Mouse (Mus musculus) hematopoietic stem cell, adult 5-6 weeks (primary cell): ENCODE measurements around the gene Wdr72. TPM values are rescaled to one million over a fixed set of nuclear protein-coding genes. Genes with fewer than 3 reads are reported as not detected.

ENCODE experiments used
- ATAC-seq, 2 experiments: fragments of 125-278 bp in 1 of 2; replicated peaks in 1 of 2; 2 replicates each; pipeline ENCODE4 v1.8.0; 2016 to 2017; ENCODE audit warnings: inconsistent platforms in 2 of 2, mild to moderate bottlenecking in 2 of 2, moderate number of reproducible peaks in 2 of 2, low read depth in 1 of 2, moderate TSS enrichment in 1 of 2; ENCODE audit not compliant: low FRiP score in 2 of 2, poor library complexity in 2 of 2, severe bottlenecking in 2 of 2, insufficient read depth in 1 of 2, low TSS enrichment in 1 of 2
- total RNA-seq: library from RNA; stranded (forward); fragments of 172-1452, 232-1000 nt; gene quantifications from 2 replicates; pipeline ENCODE4 v1.2.3, GENCODE M21; 2017

Gene Wdr72
- total RNA-seq, 1 experiment from 2014 or later, result not detected

GRCm38 (mm10) chr9:74330706-74331495 is 220.7 kb downstream of the Wdr72 start:
- no peak for ATAC-seq

DNA sequence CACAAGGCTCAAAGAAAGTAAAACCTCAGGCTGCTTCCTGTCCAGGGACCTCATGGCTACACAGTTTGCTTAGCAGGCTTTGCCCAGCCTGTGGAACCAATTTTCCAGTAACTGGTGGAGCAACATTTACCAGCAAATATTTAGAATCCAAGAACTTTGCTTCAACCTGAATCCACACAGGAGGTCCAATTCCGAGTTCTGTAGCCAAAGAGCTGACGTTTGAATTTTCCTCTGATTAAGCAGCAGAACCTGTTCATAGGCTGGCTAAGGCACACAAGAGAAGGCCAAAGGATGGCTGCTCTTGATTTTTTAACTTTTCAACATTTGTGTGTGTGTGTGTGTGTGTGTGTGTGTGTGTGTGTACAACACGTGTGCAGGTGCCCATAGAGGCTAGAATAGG is 222.2 kb downstream of the Wdr72 start:
- no peak for ATAC-seq

Other genes with a start within 250 kb of the Wdr72 start
- gene Unc13c, start 141.4 kb upstream of the Wdr72 start, total RNA-seq, result not detected in 2 replicates